ENCODE assay signal across 9 mouse cellular contexts in genomic region chr6:94695121-94695930, GRCm38 (mm10). TPM values are rescaled to one million over a fixed set of nuclear protein-coding genes. Genes with fewer than 3 reads are reported as not detected.
A peak's percentile ranks its signal among the peaks of the same experiment; 100 is the strongest.
DNase-seq lines count a peak whose midpoint lies in the region; ATAC-seq and TF ChIP-seq lines count a peak whose summit lies in the region.
"Had no signal": no experiment of that assay in that cellular context is flagged by ENCODE, and none has a peak within 500 bp of the region (broad histone marks: within the 10 kb centered on the region; RNA-seq: fewer than 3 reads in every experiment).

No protein-coding gene starts in this region.

- H3K4me2 ChIP-seq in forebrain, embryonic 14.5 days (ENCODE audit: low read length), result no peak overlapping the region
- H3K4me2 ChIP-seq in limb, embryonic 13.5 days (replicated peaks), result peak overlapping the region; percentile 90

- peaks cover 99% of the 10 kb centered on the region for H3K4me1 ChIP-seq in forebrain, embryonic 10.5 days
- H3K4me1 ChIP-seq in forebrain, embryonic 14.5 days (ENCODE audit: control insufficient read depth, insufficient read depth, low read length), result peaks cover 35% of the 10 kb centered on the region
- peaks cover 83% of the 10 kb centered on the region for H3K4me1 ChIP-seq in E14TG2a.4 (replicated peaks; ENCODE audit: low read depth, low read length)
- H3K4me1 ChIP-seq in limb, embryonic 13.5 days, result peaks cover 86% of the 10 kb centered on the region

- H3K4me3 ChIP-seq in forebrain, embryonic 10.5 days, result peak overlapping the region; percentile 98; the same call in 1 of the 2 replicates
- no peak overlapping the region for H3K4me3 ChIP-seq in forebrain, embryonic 14.5 days (ENCODE audit: low read depth, low read length)
- H3K4me3 ChIP-seq in E14TG2a.4 (replicated peaks; ENCODE audit: low read length), result peak overlapping the region; percentile 37
- peak overlapping the region; percentile 98; the same call in 1 of the 2 replicates for H3K4me3 ChIP-seq in limb, embryonic 13.5 days

- H3K9me3 ChIP-seq in forebrain, embryonic 10.5 days, result no peaks in the 10 kb centered on the region
- no peaks in the 10 kb centered on the region for H3K9me3 ChIP-seq in forebrain, embryonic 14.5 days (replicated peaks; ENCODE audit: control insufficient read depth, low read length)
- H3K9me3 ChIP-seq in E14TG2a.4 (ENCODE audit: low read length), result no peaks in the 10 kb centered on the region
- no peaks in the 10 kb centered on the region for H3K9me3 ChIP-seq in limb, embryonic 13.5 days

- peak; percentile 45 for TF ChIP-seq CTCF in E14TG2a.4 (conservative IDR thresholded peaks at IDR 0.05; ENCODE audit: low read length)

- no peak for ATAC-seq in forebrain, embryonic 14.5 days
- no peak for ATAC-seq in limb, embryonic 13.5 days (ENCODE audit: low FRiP score, low read depth)
- ATAC-seq in activated CD4-positive, CD25-positive, alpha-beta regulatory T cell, adult 4 months, result no peak
- no peak for ATAC-seq in frontal cortex, adult (ENCODE audit: low TSS enrichment)

- no peak overlapping the region for H3K9ac ChIP-seq in forebrain, embryonic 14.5 days (ENCODE audit: low read length)
- no peak overlapping the region for H3K9ac ChIP-seq in limb, embryonic 13.5 days

- peak overlapping the region; percentile 54; the same call in 1 of the 2 replicates for H3K27ac ChIP-seq in forebrain, embryonic 10.5 days
- H3K27ac ChIP-seq in forebrain, embryonic 14.5 days (ENCODE audit: low read depth, low read length), result no peak overlapping the region
- no peak overlapping the region for H3K27ac ChIP-seq in limb, embryonic 13.5 days

- 0 out of 2 replicates have a peak, but pooled peaks cover 3% of the 10 kb centered on the region for H3K36me3 ChIP-seq in forebrain, embryonic 10.5 days (replicated peaks)
- H3K36me3 ChIP-seq in forebrain, embryonic 14.5 days (ENCODE audit: control insufficient read depth, insufficient read depth, low read length), result no peaks in the 10 kb centered on the region
- H3K36me3 ChIP-seq in E14TG2a.4 (ENCODE audit: insufficient read depth, low read length), result no peaks in the 10 kb centered on the region
- H3K36me3 ChIP-seq in limb, embryonic 13.5 days, result no peaks in the 10 kb centered on the region

- WGBS in forebrain, embryonic 10.5 days, result 49% methylated on average over 9 of the region's 9 CpGs
- 48% methylated on average over 9 of the region's 9 CpGs for WGBS in forebrain, embryonic 14.5 days
- WGBS in limb, embryonic 13.5 days, result 47% methylated on average over 9 of the region's 9 CpGs

- intact Hi-C loops in gastrocnemius, postnatal 14 days (cut with DNase I; ENCODE audit: low total_unique reads), result loop anchor here (5.0 kb wide), 1 partner anchor 48 kb away; no protein-coding TSS in a partner anchor
- intact Hi-C loops in left cerebral cortex, postnatal 14 days (cut with DNase I), result loop anchor here (5.0 to 10.0 kb wide), 2 partner anchors 68 to 151 kb away; no protein-coding TSS in a partner anchor

- no peaks in the 10 kb centered on the region for H3K27me3 ChIP-seq in forebrain, embryonic 10.5 days (ENCODE audit: poor library complexity, severe bottlenecking)
- H3K27me3 ChIP-seq in forebrain, embryonic 14.5 days (replicated peaks; ENCODE audit: control insufficient read depth, insufficient read depth, low read length), result no peaks in the 10 kb centered on the region
- peaks cover 17% of the 10 kb centered on the region for H3K27me3 ChIP-seq in E14TG2a.4 (ENCODE audit: insufficient read depth, low read length)
- 0 out of 2 replicates have a peak, but pooled peaks cover 5% of the 10 kb centered on the region for H3K27me3 ChIP-seq in limb, embryonic 13.5 days

- no peak for DNase-seq in forebrain, embryonic 10.5 days (ENCODE audit: extremely low spot score, low spot score)
- DNase-seq in forebrain, embryonic 14.5 days (ENCODE audit: low spot score), result no peak
- DNase-seq in gastrocnemius, postnatal 14 days, result peak; percentile 33
- no peak for DNase-seq in left cerebral cortex, postnatal 14 days (ENCODE audit: low spot score in 2 of 2)
- DNase-seq: lung, postnatal 14 days had no signal

RNA-seq across cellular contexts. Expression of gene Lrig1, which starts 4.6 kb away (rescaled TPM):
- 18.8 and 20.6 TPM in 2 replicates for polyA plus RNA-seq in forebrain, embryonic 10.5 days (2016; fragmentation: Nextera tagmentation; extraction: Ambion mirVana)
- polyA plus RNA-seq in forebrain, embryonic 14.5 days (2014; fragmentation: Nextera tagmentation; extraction: Ambion mirVana), result 8.5 and 9.5 TPM in 2 replicates
- 10 to 100 TPM; 39.7 to 49.4 TPM for total RNA-seq in gastrocnemius, postnatal 14 days (2021)
- polyA plus RNA-seq in limb, embryonic 13.5 days (2015; fragmentation: Nextera tagmentation; extraction: Ambion mirVana), result 19.0 and 23.5 TPM in 2 replicates
- 10 to 100 TPM; 16.2 to 31.1 TPM for polyA plus RNA-seq in activated CD4-positive, CD25-positive, alpha-beta regulatory T cell, adult 4 months (2017; shearing (Covaris generic))
- total RNA-seq in left cerebral cortex, postnatal 14 days (2021), result 10 to 100 TPM; 28.5 to 30.6 TPM
